Mouse (Mus musculus) forebrain, embryonic 16.5 days (tissue): ENCODE results near the gene Arid4a. TPM values are rescaled to one million over a fixed set of nuclear protein-coding genes. Genes with fewer than 3 reads are reported as not detected.

Experiments
- ATAC-seq: fragments of 200-750 bp; cut with Nextera tagmentation; 2 replicates; pipeline ENCODE4 v1.8.0; 2017; ENCODE audit warnings: mild to moderate bottlenecking, moderate library complexity
- H3K27ac ChIP-seq: fragments of 300-500 bp; sonication (generic); 2 replicates; pipeline ENCODE4 v1.5.1; 2014; ENCODE audit warnings: low read length, control low read depth
- H3K27me3 ChIP-seq: fragments of 300-500 bp; sonication (generic); replicated peaks from 2 replicates; pipeline ENCODE4 v1.6.1; 2014; ENCODE audit warnings: low read length; ENCODE audit not compliant: control insufficient read depth, insufficient read depth
- H3K36me3 ChIP-seq: fragments of 300-500 bp; sonication (generic); 2 replicates; pipeline ENCODE4 v1.6.1; 2014; ENCODE audit not compliant: control insufficient read depth, insufficient read depth
- H3K4me1 ChIP-seq: fragments of 300-500 bp; sonication (generic); replicated peaks from 2 replicates; pipeline ENCODE4 v1.6.1; 2014; ENCODE audit warnings: low read length; ENCODE audit not compliant: control insufficient read depth, insufficient read depth
- H3K4me2 ChIP-seq: fragments of 300-500 bp; sonication (generic); 2 replicates; pipeline ENCODE4 v1.6.1; 2014; ENCODE audit warnings: mild to moderate bottlenecking, low read length, control low read depth
- H3K4me3 ChIP-seq: fragments of 300-500 bp; sonication (generic); replicated peaks from 2 replicates; pipeline ENCODE4 v1.5.1; 2014; ENCODE audit warnings: mild to moderate bottlenecking, low read length, control low read depth
- H3K9ac ChIP-seq: fragments of 300-500 bp; sonication (generic); replicated peaks from 2 replicates; pipeline ENCODE4 v1.6.1; 2014; ENCODE audit warnings: low read depth, low read length, control low read depth
- H3K9me3 ChIP-seq: fragments of 300-500 bp; sonication (generic); 2 replicates; pipeline ENCODE4 v1.6.1; 2016; ENCODE audit warnings: low read length; ENCODE audit not compliant: control insufficient read depth
- WGBS: fragments of 180-500 bp; shearing (Covaris S2); extraction: QIAGEN DNeasy Blood & Tissue Kit; methylation state at CpG from one replicate; pipeline ENCODE4 v1.1.7; 2014; 5-methylcytosine and 5-hydroxymethylcytosine counted together
- polyA plus RNA-seq: library from polyadenylated mRNA; unstranded; fragments of >200 nt; fragmentation: Nextera tagmentation; extraction: Ambion mirVana; gene quantifications from 2 replicates; pipeline ENCODE4 v1.2.1, GENCODE M21; 2015

Arid4a gene
- polyA plus RNA-seq = 51.2 and 52.1 TPM in 2 replicates

DNA sequence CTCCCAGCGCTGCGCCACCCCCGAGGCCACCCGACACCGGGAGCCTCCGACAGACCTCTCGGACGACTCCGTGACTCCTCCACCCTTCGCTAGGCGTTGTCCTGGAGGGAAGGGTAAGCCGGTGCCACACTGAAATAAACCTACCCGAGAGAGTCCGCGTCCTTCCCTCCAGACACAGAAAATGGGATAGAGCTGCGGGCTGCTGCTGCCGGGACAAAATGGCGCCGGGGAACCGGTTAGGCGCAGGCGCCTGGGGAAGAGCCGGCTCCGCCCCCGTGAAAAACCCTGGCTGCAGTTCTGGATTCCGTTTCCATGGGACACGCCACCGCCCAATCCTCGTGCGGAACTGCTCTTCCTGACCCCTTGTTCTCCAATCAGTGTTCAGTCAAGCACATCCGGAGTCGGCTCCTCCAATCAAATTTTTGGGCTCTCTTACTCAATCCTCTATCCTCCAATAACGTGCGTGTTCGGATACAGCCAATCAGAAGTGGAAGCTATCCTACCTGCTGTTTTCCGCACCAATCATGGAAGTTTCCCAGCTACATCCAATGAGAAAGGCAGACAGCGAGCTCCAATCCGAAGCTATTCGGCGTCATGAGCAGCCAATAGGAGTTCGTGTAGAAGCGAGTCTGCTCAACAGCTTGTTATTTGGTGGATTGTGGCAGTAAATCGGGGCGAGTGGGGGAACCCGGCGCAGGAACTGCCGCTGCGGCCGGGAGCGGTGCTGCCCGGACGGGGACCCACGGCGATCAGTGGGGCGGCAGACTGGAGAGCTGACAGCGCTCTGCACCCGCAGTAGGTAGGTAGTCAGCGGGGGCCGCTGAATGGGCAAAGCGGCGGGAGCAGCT is at the start of gene Arid4a:
Gene Arid4a, plus strand, starts transcription at position 628 of the 848 bp plus-strand sequence.
- H3K4me3 ChIP-seq = peak within 1 kb of the TSS; percentile 99
- peak within 1 kb of the TSS; percentile 99 for H3K27ac ChIP-seq
- peaks cover 25% of the 10 kb centered on the region for H3K4me1 ChIP-seq
- no peaks in the 10 kb centered on the region for H3K9me3 ChIP-seq
- H3K36me3 ChIP-seq = peaks cover 5% of the 10 kb centered on the region
- WGBS = under 1% methylated on average over 61 of the region's 61 CpGs
- H3K27me3 ChIP-seq = no peaks in the 10 kb centered on the region
- H3K9ac ChIP-seq = peak within 1 kb of the TSS; percentile 89
- H3K4me2 ChIP-seq = peak within 1 kb of the TSS; percentile 89
- peak; percentile 98 for ATAC-seq

DNA sequence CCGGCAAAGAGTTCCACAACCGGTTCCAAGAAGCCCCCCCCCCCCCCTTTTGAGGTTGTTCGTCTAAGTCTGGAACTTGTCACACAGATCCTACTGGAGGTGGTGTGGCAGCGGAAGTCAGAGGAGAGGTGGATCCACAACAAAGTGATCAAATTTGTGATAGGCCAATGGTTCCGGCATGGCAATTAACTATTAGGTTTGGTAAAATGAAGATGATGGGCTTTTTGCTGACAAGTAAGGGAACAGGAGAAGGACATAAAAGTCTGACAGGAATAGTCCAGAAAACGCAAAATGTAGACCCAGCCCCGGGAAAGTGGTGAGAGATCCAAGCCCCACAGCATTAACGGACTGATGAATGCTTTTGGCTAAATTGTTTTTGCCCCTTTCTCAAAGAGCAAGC is 48.2 kb upstream of the Arid4a start:
- no peaks in the 10 kb centered on the region; the same call in 1 of the 2 replicates for H3K4me1 ChIP-seq
- peak overlapping the region; percentile 86 for H3K27ac ChIP-seq
- peaks cover 7% of the 10 kb centered on the region for H3K36me3 ChIP-seq
- H3K4me3 ChIP-seq = peak overlapping the region; percentile 50
- no peak for ATAC-seq
- H3K9me3 ChIP-seq = no peaks in the 10 kb centered on the region
- WGBS = 38% methylated on average over 8 of the region's 8 CpGs
- H3K4me2 ChIP-seq = peak overlapping the region; percentile 60
- H3K9ac ChIP-seq = peak overlapping the region; percentile 69
- no peaks in the 10 kb centered on the region for H3K27me3 ChIP-seq

DNA sequence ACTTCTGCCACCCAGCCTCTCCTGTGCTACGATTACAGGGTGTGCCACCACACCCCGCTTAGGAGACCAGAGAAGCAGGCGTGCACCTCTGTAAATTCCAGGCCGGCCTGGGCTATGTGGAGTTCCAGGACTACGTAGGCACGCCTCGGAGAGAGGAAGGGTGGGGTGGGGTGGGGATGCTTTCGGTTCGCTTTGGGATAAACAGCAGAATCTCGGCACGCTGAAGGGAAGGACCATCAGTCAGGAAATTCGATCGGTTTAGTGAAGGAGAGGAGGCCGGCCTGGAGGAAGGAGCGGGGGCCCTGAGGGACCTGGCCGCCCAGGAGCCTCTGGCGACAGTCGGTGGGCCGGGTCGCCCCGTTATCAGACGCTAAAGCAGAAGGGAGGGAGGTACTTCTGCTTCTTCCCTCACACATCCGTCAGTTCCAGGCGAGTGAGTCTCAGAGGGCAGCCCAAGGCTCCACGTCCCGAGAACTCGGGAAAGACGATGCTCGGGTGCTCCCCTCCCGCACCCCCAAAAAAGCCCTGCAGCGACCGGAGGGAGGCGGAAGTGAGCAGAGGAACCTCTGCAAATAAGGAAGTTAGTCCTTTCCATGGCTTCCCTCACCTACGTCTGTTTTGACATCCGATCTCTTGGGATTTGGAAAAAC is 47.5 kb upstream of the Arid4a start:
- WGBS = 0% methylated on average over 33 of the region's 35 CpGs
- peak; percentile 83 for ATAC-seq
- no peaks in the 10 kb centered on the region for H3K27me3 ChIP-seq

DNA sequence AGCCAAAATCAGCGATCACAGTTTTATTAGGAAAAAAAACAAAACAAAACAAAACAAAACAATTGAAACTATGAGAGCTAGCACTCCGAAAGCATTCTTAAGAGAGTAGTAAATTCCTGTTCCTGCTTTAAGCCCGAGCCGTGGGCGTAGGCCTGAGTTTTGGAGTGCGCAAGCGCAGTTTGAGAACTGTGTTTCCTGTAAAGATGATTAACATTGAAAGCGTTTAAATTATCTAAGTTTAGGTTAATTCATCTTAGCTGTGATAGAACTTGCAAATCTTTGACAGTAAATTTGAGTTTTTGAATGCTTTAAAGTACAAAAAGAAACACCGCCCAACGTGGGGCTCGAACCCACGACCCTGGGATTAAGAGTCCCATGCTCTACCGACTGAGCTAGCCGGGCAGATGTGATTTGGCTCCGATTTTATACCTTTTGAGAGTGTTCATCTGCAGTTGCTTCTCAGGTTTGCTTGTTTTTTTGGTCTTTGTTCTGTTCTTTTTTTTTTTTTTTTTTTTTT is 46.9 kb upstream of the Arid4a start:
- no peaks in the 10 kb centered on the region; the same call in 1 of the 2 replicates for H3K4me1 ChIP-seq
- WGBS = under 1% methylated on average over 15 of the region's 15 CpGs
- H3K36me3 ChIP-seq = peaks cover 6% of the 10 kb centered on the region; the same call in 1 of the 2 replicates
- no peaks in the 10 kb centered on the region for H3K27me3 ChIP-seq
- peak; percentile 64 for ATAC-seq
- H3K9me3 ChIP-seq = no peaks in the 10 kb centered on the region
- H3K9ac ChIP-seq = peak overlapping the region; percentile 69
- peak overlapping the region; percentile 60 for H3K4me2 ChIP-seq
- peak overlapping the region; percentile 50 for H3K4me3 ChIP-seq
- H3K27ac ChIP-seq = peak overlapping the region; percentile 86

More for the DNA sequence above, 47.5 kb upstream of the Arid4a start:
- no peaks in the 10 kb centered on the region; the same call in 1 of the 2 replicates for H3K4me1 ChIP-seq
- H3K9ac ChIP-seq = peak overlapping the region; percentile 69
- H3K36me3 ChIP-seq = peaks cover 7% of the 10 kb centered on the region; the same call in 1 of the 2 replicates
- peak overlapping the region; percentile 60 for H3K4me2 ChIP-seq
- peak overlapping the region; percentile 50 for H3K4me3 ChIP-seq
- no peaks in the 10 kb centered on the region for H3K9me3 ChIP-seq
- H3K27ac ChIP-seq = peak overlapping the region; percentile 86

DNA sequence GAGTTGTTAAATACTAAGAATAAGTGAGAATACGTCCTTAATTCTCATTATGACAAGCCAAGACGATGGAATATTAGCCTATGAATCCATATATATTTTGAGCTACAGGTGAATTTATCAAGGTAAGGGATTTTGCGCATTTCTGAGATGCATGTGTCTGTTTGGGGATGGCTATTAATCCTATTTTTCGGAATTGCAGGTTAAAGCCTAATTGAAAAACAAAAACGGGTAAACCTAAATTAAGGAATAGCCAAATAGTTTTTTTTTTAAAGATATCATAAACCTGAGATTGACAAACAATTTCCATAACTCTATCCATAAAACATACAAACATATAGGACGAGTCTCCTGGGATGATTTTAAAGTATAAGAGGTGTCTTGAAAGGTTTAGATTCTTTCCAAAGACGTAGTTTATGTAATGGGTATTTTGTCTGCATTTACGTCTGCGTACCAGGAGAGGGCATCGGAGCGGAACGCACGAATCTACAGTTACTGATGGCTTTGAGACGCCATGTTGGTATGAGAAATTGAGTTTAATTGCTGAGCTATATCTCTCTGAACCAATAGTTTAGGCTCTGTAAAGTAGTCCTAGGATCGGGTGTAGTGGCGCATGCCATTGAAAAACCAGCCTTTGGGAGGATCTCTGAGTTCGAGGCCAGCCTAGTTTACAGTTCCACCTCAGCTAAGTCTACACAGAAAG is 46.2 kb upstream of the Arid4a start:
- peak overlapping the region; percentile 46 for H3K4me2 ChIP-seq
- peak overlapping the region; percentile 73 for H3K27ac ChIP-seq
- H3K9me3 ChIP-seq = no peaks in the 10 kb centered on the region
- 3% methylated on average over 17 of the region's 17 CpGs for WGBS
- H3K4me1 ChIP-seq = no peaks in the 10 kb centered on the region; the same call in 1 of the 2 replicates
- H3K27me3 ChIP-seq = no peaks in the 10 kb centered on the region
- H3K36me3 ChIP-seq = no peaks in the 10 kb centered on the region
- peak overlapping the region; percentile 34 for H3K4me3 ChIP-seq
- H3K9ac ChIP-seq = no peak overlapping the region
- ATAC-seq = no peak

DNA sequence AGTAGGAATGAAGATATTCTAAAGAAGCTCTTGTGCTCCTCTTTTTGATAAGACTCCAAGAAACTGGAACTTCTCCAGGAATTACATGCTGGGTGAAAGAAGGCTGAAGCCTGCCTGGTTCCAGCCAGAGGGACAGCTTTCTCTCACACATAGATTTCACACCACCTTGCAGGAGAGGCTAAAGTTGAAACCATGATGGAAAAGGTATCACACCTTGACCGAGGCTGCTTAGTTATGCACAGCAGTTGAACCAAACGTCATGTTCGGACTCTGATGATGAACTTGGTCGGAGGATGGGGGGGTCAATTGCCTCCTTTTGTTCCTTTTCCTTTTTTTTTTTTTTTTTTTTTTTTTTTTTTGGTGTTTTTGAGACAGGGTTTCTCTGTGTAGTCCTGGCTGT is 42.0 kb upstream of the Arid4a start:
- Histone ChIP-seq H3K36me3 (no peaks in the 10 kb centered on the region), H3K4me2 (peak overlapping the region; percentile 61), H3K27me3 (no peaks in the 10 kb centered on the region), H3K4me1 (peaks cover 12% of the 10 kb centered on the region), H3K4me3 (no peak overlapping the region; the same call in 1 of the 2 replicates), H3K27ac (no peak overlapping the region; the same call in 1 of the 2 replicates), H3K9me3 (no peaks in the 10 kb centered on the region), H3K9ac (no peak overlapping the region)
- ATAC-seq = no peak
- WGBS = 87% methylated on average over 4 of the region's 4 CpGs

DNA sequence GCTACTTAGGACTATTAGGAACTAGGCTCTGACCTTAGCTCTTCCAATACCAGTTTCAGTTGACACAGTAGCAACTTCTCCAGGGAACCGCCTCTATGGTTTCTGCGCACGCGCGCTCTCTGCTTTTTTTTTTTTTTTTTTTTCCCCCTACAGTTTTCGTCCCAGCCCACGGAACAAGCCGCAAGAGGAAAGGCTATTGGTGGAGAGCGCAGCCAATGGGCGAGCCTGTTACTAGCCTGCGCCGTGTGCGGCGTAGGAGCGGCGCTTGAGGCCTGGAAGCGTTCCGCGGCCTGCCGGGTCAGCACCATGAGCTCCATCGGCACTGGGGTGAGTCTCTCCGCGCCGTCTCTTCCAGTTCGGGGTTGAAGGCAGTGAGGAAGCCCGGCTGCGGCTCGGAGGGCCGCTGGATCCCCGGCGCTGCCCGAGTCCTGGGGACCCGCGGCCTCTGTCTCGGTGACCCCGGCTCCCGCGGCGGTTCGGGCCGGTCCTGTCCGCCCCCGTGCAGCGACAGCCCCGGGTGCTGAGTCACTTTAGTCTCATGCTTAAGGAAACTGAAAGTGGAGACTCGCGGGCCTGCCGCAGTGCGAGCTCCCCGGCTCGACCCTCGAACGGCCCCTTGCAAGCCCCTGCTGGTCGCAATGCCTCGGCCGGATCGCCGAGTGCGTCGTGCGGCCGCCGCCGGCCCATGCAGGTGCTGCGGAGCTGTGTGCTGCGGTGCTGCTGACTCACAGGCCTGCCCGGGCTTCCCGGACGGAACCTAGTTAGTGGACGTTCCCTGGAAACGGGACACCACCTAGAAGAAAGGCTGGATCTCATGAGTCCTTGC is 41.1 kb upstream of the Arid4a start, which contains the start of gene Psma3:
Gene Psma3, plus strand, starts transcription at position 181 of the 826 bp plus-strand sequence.
- Histone ChIP-seq H3K36me3 (0 out of 2 replicates have a peak, but pooled peaks cover under 1% of the 10 kb centered on the region), H3K4me1 (peaks cover 12% of the 10 kb centered on the region), H3K9ac (peak within 1 kb of the TSS; percentile 99), H3K27me3 (no peaks in the 10 kb centered on the region), H3K4me2 (peak within 1 kb of the TSS; percentile 78), H3K4me3 (peak within 1 kb of the TSS; percentile 100), H3K27ac (peak within 1 kb of the TSS; percentile 94), H3K9me3 (no peaks in the 10 kb centered on the region)
- peak; percentile 100 for ATAC-seq
- under 1% methylated on average over 71 of the region's 71 CpGs for WGBS

DNA sequence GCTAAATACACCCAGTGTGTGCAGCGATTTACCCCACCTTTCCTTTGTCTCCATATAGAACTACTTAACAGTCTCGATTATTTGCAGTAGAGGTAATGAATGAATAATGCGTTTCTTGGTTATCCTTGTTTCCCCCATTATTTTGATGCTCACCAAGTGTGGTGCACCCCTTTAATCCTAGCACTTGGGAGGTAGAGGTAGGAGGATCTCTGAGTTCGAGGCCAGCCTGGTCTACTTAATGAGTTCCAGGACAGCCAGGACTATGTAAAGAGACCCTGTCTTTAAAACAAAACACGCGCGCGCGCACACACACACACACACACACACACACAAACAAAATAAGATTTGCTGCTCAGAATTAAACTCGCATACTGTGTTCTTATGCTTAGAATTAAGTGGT is 40.4 kb upstream of the Arid4a start:
- Histone ChIP-seq H3K4me3 (peak overlapping the region; percentile 100), H3K9ac (peak overlapping the region; percentile 99), H3K4me1 (peaks cover 12% of the 10 kb centered on the region), H3K27me3 (no peaks in the 10 kb centered on the region), H3K4me2 (peak overlapping the region; percentile 78), H3K9me3 (no peaks in the 10 kb centered on the region), H3K27ac (peak overlapping the region; percentile 94), H3K36me3 (0 out of 2 replicates have a peak, but pooled peaks cover 5% of the 10 kb centered on the region)
- 24% methylated on average over 10 of the region's 10 CpGs for WGBS
- no peak for ATAC-seq
